Mouse (Mus musculus) liver, embryonic 11.5 days (tissue): ENCODE measurements around the gene Plcd3. TPM values are rescaled to one million over a fixed set of nuclear protein-coding genes. Genes with fewer than 3 reads are reported as not detected.

Source experiments
- ATAC-seq: fragments of 200-750 bp; cut with Nextera tagmentation; replicated peaks from 2 replicates; pipeline ENCODE4 v1.8.0; 2017; ENCODE audit warnings: moderate number of reproducible peaks, mild to moderate bottlenecking, moderate TSS enrichment, moderate library complexity; ENCODE audit not compliant: low FRiP score
- DNase-seq: peaks from one replicate; pipeline ENCODE4 v3.0.0-alpha.2; 2017; ENCODE audit warnings: low spot score
- H3K27ac ChIP-seq: fragments of 300-500 bp; sonication (generic); 2 replicates; pipeline ENCODE4 v1.5.1; 2014; ENCODE audit warnings: mild to moderate bottlenecking, low read depth, low read length, control low read depth
- H3K27me3 ChIP-seq: fragments of 300-500 bp; sonication (generic); replicated peaks from 2 replicates; pipeline ENCODE4 v1.6.1; 2014; ENCODE audit warnings: low read length, mixed read lengths; ENCODE audit not compliant: control insufficient read depth, insufficient read depth
- H3K36me3 ChIP-seq: fragments of 300-500 bp; sonication (generic); 2 replicates; pipeline ENCODE4 v1.6.1; 2014; ENCODE audit warnings: mild to moderate bottlenecking, low read length, moderate library complexity, mixed read lengths; ENCODE audit not compliant: control insufficient read depth, insufficient read depth
- H3K4me1 ChIP-seq: fragments of 300-500 bp; sonication (generic); replicated peaks from 2 replicates; pipeline ENCODE4 v1.6.1; 2014; ENCODE audit warnings: low read length, mixed read lengths; ENCODE audit not compliant: control insufficient read depth, insufficient read depth
- H3K4me2 ChIP-seq: fragments of 300-500 bp; sonication (generic); 2 replicates; pipeline ENCODE4 v1.6.1; 2014; ENCODE audit warnings: mild to moderate bottlenecking, control low read depth, moderate library complexity
- H3K4me3 ChIP-seq: fragments of 300-500 bp; sonication (generic); 2 replicates; pipeline ENCODE4 v1.5.1; 2014; ENCODE audit warnings: low read depth, low read length, control low read depth
- H3K9ac ChIP-seq: fragments of 300-500 bp; sonication (generic); 2 replicates; pipeline ENCODE4 v1.6.1; 2014; ENCODE audit warnings: low read depth, low read length, control low read depth
- H3K9me3 ChIP-seq: fragments of 300-500 bp; sonication (generic); 2 replicates; pipeline ENCODE4 v1.6.1; 2016; ENCODE audit warnings: low read length, inconsistent platforms, mixed read lengths; ENCODE audit not compliant: control insufficient read depth
- WGBS: fragments of 180-500 bp; shearing (Covaris S2); extraction: QIAGEN DNeasy Blood & Tissue Kit; methylation state at CpG from one replicate; pipeline ENCODE4 v1.1.7; 2014; 5-methylcytosine and 5-hydroxymethylcytosine counted together
- polyA plus RNA-seq: library from polyadenylated mRNA; unstranded; fragments of >200 nt; fragmentation: Nextera tagmentation; extraction: Ambion mirVana; gene quantifications from 2 replicates; pipeline ENCODE4 v1.2.1, GENCODE M21; 2014

Gene Plcd3
- polyA plus RNA-seq = 1.1 and 1.3 TPM in 2 replicates

DNA sequence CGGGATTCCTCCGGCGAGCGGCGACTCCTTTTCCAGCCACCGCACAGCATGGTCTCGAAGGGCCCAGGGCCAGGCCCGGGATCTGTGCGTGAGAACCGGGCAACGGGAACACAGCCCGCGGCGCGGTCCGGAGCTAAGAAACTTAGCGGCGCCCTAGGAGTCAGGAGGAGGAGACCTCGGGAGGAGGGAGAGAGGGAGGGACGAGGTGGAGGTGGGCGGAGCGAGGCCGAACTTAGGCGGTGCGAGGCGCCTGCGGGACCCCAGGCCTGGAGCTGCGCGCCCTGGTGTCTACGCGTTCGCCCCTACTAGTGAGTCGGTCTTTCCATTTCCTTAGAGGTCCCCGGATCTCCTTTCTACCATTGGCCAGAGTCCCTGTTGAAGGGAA lies at the start of gene Plcd3, which contains the start of gene Acbd4:
Gene Plcd3 (minus strand): TSS at position 178 of the 385 bp plus-strand sequence.
Gene Acbd4 (plus strand): TSS at position 202 of the 385 bp plus-strand sequence.
- no peaks in the 10 kb centered on the region for H3K9me3 ChIP-seq
- peak within 1 kb of the TSS; percentile 96 for H3K4me2 ChIP-seq
- WGBS = under 1% methylated on average over 34 of the region's 34 CpGs
- DNase-seq (peak; percentile 73), ATAC-seq (0 out of 2 replicates have a peak, but pooled peaks have one; percentile 32)
- peak within 1 kb of the TSS; percentile 70 for H3K4me3 ChIP-seq
- H3K36me3 ChIP-seq = no peaks in the 10 kb centered on the region
- H3K27me3 ChIP-seq = peaks cover 36% of the 10 kb centered on the region
- no peak within 1 kb of the TSS for H3K27ac ChIP-seq
- H3K4me1 ChIP-seq = peaks cover 49% of the 10 kb centered on the region
- peak within 1 kb of the TSS; percentile 47 for H3K9ac ChIP-seq

DNA sequence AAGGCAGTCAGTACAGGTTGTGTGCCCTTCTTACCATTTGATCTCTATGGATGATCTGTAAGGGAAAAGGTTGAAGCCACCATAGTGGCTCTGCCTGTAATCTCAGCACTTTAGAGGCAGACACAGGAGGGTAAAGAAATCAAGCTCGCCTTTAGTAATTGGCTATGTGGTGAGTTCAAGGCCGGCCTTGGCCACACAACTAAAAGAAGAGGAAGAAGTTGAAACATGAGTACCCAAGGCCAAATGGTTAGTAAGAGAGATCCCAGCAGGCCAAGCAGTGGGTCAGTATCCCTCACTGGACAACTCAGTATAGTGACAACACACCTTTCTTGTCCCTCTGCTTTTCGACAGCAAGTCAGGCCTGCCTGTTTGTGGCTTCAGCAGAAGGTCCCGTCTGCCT lies 48.3 kb upstream of the Plcd3 start:
- ATAC-seq = no peak
- Histone ChIP-seq H3K27ac (no peak overlapping the region), H3K4me2 (no peak overlapping the region), H3K36me3 (no peaks in the 10 kb centered on the region), H3K4me1 (peaks cover 10% of the 10 kb centered on the region), H3K9me3 (no peaks in the 10 kb centered on the region), H3K27me3 (no peaks in the 10 kb centered on the region), H3K9ac (no peak overlapping the region), H3K4me3 (no peak overlapping the region)
- WGBS = 91% methylated on average over 4 of the region's 4 CpGs
- no peak for DNase-seq

DNA sequence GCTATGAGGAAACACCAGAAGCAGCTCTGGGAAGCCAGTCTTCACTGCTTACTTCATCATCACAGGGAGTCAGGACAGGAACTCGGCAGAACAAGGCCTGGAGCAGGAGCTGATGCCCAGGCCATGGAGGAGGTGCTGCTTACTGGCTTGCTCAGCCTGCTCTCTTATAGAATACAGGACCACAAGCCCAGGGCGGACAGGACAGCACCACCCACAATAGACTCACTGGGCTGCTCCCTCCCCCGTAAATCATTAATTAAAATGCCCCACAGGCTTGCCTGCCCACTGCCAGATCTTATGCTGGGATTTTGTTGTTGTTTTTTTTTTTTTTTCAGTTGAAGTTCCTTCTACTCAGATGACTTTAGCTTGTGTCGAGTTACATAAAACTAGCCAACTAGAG lies 46.3 kb upstream of the Plcd3 start:
- H3K27ac ChIP-seq = no peak overlapping the region
- H3K4me1 ChIP-seq = peaks cover 20% of the 10 kb centered on the region
- no peaks in the 10 kb centered on the region for H3K9me3 ChIP-seq
- 68% methylated on average over 4 of the region's 4 CpGs for WGBS
- H3K27me3 ChIP-seq = no peaks in the 10 kb centered on the region
- DNase-seq (no peak), ATAC-seq (no peak)
- no peaks in the 10 kb centered on the region for H3K36me3 ChIP-seq
- H3K4me3 ChIP-seq = no peak overlapping the region
- no peak overlapping the region for H3K9ac ChIP-seq
- no peak overlapping the region for H3K4me2 ChIP-seq

DNA sequence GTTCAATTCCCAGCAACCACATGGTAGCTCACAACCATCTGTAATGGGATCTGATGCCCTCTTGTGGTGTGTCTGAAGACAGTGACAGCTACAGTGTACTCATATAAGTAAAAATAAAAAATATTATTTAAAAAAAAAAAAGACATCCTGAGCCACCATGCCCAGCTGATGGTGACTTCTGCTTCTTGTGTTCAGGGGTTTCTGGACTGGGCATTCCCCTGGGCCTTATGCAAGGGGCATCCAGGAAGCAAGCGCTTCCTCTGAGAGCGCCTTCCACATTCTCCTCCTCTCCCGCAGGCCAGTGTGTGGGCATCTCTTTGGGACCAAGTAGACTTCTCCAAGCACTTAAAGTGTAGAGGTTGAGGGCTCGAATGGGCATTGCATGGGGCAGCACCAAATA lies 44.9 kb upstream of the Plcd3 start:
- H3K36me3 ChIP-seq = no peaks in the 10 kb centered on the region
- 85% methylated on average over 4 of the region's 4 CpGs for WGBS
- no peak overlapping the region for H3K4me2 ChIP-seq
- H3K9ac ChIP-seq = no peak overlapping the region
- no peaks in the 10 kb centered on the region for H3K9me3 ChIP-seq
- no peak overlapping the region for H3K4me3 ChIP-seq
- no peaks in the 10 kb centered on the region for H3K27me3 ChIP-seq
- no peak overlapping the region for H3K27ac ChIP-seq
- no peak for DNase-seq
- peaks cover 33% of the 10 kb centered on the region for H3K4me1 ChIP-seq
- ATAC-seq = no peak

DNA sequence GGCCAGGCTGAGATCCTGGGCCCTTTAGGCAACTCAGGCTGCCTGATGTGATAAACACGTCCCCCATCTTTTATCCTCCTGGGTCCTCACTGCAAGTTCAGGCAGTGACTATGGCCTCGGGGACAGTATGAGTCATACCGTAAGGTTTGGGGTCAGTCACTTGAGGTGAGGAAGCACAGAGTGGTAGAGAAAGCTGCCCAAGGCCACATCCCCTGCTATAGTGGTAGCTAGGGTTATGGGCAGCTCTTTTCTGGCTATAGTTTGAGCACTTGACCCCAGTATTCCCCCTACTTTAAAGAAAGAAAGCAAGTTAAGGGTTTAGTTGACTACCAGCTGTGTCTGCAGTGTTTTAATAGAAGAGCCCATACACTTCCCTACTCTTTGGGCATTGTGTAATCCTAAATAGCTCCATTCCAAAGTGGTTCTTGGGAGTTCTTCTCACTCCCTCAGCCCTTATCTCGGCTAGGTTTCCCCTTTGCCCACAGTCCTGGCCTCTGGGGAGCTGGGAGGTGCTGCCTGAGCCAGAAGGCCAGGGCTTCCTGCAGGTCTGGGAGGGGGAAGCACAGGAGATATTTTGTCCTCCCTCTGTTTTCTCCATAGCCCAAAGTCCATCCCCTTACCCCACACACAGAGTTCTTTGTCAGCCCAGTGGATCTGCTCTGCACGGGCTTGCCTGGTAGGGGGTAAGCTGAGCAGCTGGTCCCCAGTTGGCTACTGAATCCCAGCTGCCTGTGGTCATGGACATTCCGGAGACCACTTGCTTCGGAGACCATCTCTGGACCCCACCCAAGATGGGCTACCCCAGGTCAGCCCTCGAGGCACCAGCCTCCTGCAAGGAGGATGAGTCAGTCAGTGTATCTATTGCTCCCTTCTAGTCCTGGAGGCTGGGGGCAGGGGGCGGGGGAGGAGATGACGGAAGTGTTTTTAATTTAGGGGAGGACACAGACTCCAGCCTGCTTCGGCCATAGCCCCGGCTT lies 43.1 kb upstream of the Plcd3 start:
- no peak overlapping the region; the same call in 1 of the 2 replicates for H3K4me3 ChIP-seq
- peak overlapping the region; percentile 44; the same call in 1 of the 2 replicates for H3K27ac ChIP-seq
- H3K9me3 ChIP-seq = no peaks in the 10 kb centered on the region
- 34% methylated on average over 12 of the region's 12 CpGs for WGBS
- peak overlapping the region; percentile 41 for H3K9ac ChIP-seq
- ATAC-seq = peak; percentile 45
- peaks cover 39% of the 10 kb centered on the region for H3K4me1 ChIP-seq
- H3K36me3 ChIP-seq = no peaks in the 10 kb centered on the region; the same call in 1 of the 2 replicates
- peak overlapping the region; percentile 33; the same call in 1 of the 2 replicates for H3K4me2 ChIP-seq
- no peak for DNase-seq
- H3K27me3 ChIP-seq = no peaks in the 10 kb centered on the region

DNA sequence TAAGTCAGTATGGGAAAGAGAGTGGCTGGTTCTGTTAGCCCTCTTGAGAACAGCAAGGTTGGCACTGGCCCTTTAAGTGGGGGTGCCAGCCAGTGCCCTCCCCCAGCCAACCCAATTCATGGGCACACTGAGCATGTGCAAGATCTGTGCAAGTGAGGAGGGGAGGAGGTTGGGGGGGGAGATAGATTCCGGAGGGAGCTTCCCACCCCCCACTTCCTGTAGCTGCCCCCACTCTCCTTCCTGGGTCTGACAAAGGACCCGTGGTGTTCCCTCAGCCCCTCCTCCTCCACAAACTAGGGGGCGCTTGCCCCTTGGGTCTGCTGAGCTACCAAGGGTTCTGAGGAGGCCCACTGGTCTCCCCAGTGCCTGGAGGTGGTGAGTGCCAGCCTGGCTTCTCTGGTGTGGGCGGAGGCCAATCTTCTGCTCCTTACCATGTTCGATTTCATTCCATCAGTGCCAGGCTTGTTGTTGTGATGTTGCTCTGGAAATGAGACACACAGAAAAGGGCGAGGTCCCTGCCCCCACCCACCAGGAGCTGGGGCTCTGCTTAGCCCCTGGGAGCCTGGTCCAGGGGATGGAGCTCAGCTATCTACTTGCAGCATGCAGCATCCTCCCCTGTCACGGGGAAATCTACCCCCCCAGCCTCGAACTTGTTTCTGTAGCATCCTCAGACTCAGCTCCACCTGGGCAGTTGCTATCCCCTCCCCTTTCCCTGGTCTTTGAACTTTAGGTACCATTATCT lies 41.2 kb upstream of the Plcd3 start:
- no peak for DNase-seq

DNA sequence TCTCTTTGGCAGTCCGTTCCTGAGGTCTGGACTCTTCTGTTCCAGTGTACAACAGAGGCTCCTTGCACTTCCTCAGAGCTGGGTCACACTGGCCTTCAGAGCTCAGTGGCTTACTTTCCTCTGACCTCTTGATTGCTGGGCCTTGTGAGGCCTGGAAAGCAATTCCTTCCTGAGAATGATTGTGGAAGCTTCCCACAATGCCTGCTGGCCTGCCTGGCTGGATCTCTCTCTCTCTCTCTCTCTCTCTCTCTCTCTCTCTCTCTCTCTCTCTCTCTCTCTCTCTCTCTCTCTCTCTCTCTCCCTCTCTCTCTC lies 40.4 kb upstream of the Plcd3 start:
- ATAC-seq = no peak

More for the DNA sequence above, 41.2 kb upstream of the Plcd3 start:
- Histone ChIP-seq H3K9me3 (no peaks in the 10 kb centered on the region), H3K27ac (peak overlapping the region; percentile 73), H3K4me1 (peaks cover 39% of the 10 kb centered on the region), H3K9ac (peak overlapping the region; percentile 47; the same call in 1 of the 2 replicates), H3K4me3 (no peak overlapping the region), H3K27me3 (no peaks in the 10 kb centered on the region), H3K36me3 (peaks cover 12% of the 10 kb centered on the region), H3K4me2 (peak overlapping the region; percentile 37)
- WGBS = 24% methylated on average over 8 of the region's 8 CpGs
- peak; percentile 27; the same call in 1 of the 2 replicates for ATAC-seq

DNA sequence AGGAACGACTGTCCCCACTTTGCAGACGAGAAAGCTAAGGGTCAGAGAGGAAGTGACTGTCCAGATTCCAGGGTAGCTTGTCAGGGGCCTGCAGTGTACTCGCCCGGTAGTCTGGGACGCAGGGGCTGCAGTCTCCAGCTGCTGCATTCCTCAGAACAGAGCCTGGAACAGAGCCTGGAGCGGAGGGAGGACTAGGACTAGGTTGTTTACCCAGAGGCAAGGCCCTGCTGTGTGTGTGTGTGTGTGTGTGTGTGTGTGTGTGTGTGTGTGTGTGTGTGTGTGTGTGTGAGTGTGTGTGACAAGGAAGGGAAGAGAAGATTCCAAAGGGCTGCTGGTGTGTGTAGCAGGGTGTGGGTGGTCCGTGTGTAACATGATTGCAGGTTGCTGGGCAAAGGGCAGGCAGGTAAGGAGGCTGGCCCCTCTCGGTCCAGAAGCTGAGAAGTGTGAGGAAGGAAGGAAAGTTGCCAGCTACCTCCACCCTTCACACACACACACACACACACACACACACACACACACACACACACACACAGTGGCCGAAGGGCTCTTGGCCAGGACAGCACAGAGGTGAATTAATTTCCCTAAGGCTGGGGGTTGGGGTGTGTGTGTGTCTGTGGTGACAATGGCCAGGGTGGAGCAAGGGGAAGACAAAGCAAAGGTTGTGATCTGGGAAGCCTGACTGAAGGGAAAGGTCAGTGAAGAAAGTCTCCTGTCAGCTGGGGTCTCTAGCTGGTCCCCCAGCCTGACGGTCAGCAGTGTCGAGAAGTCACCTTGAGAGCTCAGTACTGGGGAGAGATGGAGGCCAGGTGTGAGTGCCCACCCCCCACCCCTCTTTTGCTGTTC lies 39.9 kb upstream of the Plcd3 start:
- Histone ChIP-seq H3K9ac (no peak overlapping the region; the same call in none of the 2 replicates), H3K27ac (peak overlapping the region; percentile 73), H3K4me3 (no peak overlapping the region), H3K4me2 (0 out of 2 replicates have a peak overlapping the region, but pooled peaks have one; percentile 9), H3K27me3 (no peaks in the 10 kb centered on the region), H3K9me3 (no peaks in the 10 kb centered on the region), H3K36me3 (peaks cover 12% of the 10 kb centered on the region), H3K4me1 (peaks cover 44% of the 10 kb centered on the region)
- ATAC-seq = no peak
- DNase-seq = no peak
- WGBS = 40% methylated on average over 11 of the region's 11 CpGs

More for the DNA sequence above, 40.4 kb upstream of the Plcd3 start:
- H3K9ac ChIP-seq = no peak overlapping the region; the same call in 1 of the 2 replicates
- peak overlapping the region; percentile 73 for H3K27ac ChIP-seq
- no peaks in the 10 kb centered on the region for H3K27me3 ChIP-seq
- peaks cover 12% of the 10 kb centered on the region for H3K36me3 ChIP-seq
- DNase-seq = no peak
- 0 out of 2 replicates have a peak overlapping the region, but pooled peaks have one; percentile 9 for H3K4me2 ChIP-seq
- no peaks in the 10 kb centered on the region for H3K9me3 ChIP-seq
- 43% methylated on average over 1 of the region's 1 CpGs for WGBS
- peaks cover 39% of the 10 kb centered on the region for H3K4me1 ChIP-seq
- no peak overlapping the region for H3K4me3 ChIP-seq
